Mouse (Mus musculus) gonadal fat pad, adult 2 months (tissue): ENCODE results near the gene Casp9. TPM values are rescaled to one million over a fixed set of nuclear protein-coding genes. Genes with fewer than 3 reads are reported as not detected.

Experiments used
- DNase-seq: peaks from one replicate; pipeline ENCODE4 v3.0.0-alpha.2; 2012; ENCODE audit warnings: low read depth
- polyA plus RNA-seq: library from polyadenylated mRNA; depleted of rRNA; stranded (reverse); fragments of >200 nt; gene quantifications from 2 replicates; pipeline ENCODE4 v1.2.3, GENCODE M21; 2012; rRNA removed

Casp9 gene
- polyA plus RNA-seq, 1 experiment = 29.8 TPM

DNA sequence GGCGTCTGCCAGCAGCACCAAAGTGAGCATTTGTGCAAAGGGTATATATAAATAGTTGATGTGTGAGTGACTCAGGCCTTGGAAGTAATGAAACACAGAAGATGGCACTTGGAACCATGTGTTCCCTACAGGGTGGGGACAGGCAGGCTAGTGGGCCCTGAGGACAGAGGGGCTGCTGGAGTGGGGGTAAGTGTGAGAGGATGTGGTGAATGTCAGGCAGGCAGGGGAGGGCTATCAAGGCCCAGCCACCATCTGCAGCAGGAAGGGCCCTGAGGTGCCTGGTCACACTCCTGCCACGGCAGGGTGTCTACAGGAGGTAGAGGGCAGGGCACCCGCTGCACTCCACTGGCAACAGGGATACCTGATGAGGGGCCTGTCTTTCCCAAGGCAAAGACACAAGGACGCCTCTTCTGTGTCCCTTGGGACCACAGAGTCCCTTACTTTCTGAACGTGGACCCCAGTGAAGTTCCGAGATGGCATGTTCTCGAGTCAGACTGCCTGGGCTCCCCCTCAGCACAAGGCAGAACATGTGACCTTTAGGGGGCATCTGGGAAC lies 70.4 kb downstream of the Casp9 start:
- DNase-seq = no peak

DNA sequence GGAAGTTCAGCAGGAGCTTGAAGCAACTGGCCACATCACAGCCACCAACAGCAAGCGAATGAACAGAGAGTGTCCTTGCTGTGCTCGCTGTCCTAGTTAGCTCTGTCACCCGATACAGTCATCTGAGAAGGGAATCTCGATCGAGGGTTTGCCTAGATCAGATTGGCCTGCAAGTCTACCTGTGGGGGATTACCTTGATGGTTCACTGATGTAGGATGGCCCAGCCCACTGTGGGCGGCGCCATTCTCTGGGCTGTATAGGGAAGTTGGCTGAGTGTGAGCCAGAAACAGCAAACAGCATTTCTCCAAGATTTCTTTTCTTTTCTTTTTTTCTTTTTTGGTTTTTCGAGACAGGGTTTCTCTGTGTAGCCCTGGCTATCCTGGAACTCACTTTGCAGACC lies 71.1 kb downstream of the Casp9 start:
- DNase-seq = no peak

DNA sequence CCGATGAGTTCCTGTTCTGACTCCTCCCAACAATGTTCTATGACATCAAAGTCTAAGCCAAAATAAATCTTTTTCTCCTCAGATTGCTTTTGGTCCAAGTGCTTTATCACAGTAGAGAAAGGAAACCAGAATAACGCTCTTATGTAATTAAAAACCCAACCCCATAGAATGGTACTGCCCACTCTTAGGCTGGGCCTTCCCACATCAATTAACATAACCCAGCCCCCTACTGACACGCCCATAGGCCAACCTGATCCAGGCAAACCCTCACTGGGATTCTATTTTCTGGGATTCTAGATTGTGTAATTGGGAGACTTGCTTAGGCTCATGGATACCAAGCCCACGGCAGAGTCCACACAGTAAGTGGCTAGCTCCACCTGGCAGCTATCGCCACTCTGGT lies 71.6 kb downstream of the Casp9 start:
- no peak for DNase-seq

Other genes starting within 250 kb of the Casp9 start
- 35.0 and 35.2 TPM in 2 replicates for gene Fblim1, start 187.5 kb upstream of the Casp9 start, polyA plus RNA-seq
- 0.46 and 0.92 TPM in 2 replicates for gene Tmem82, start 175.0 kb upstream of the Casp9 start, polyA plus RNA-seq
- gene Slc25a34, start 169.8 kb upstream of the Casp9 start, polyA plus RNA-seq = 1.0 and 1.1 TPM in 2 replicates
- 54.2 and 58.2 TPM in 2 replicates for gene Plekhm2, start 128.7 kb upstream of the Casp9 start, polyA plus RNA-seq
- gene Rsc1a1, start 108.0 kb upstream of the Casp9 start, polyA plus RNA-seq = 9.6 and 12.1 TPM in 2 replicates
- gene Ddi2, start 70.2 kb upstream of the Casp9 start, polyA plus RNA-seq = 12.0 and 16.3 TPM in 2 replicates
- 0.24 and 0.38 TPM in 2 replicates for gene Agmat, start 46.9 kb upstream of the Casp9 start, polyA plus RNA-seq
- 15.4 and 15.8 TPM in 2 replicates for gene Dnajc16, start 2.7 kb upstream of the Casp9 start, polyA plus RNA-seq
- gene Cela2a, start 32.5 kb downstream of the Casp9 start, polyA plus RNA-seq = 2.4 and 16.3 TPM in 2 replicates
- gene Ctrc, start 52.7 kb downstream of the Casp9 start, polyA plus RNA-seq = 0.27 and 1.6 TPM in 2 replicates
- 41.2 and 43.0 TPM in 2 replicates for gene Efhd2, start 81.3 kb downstream of the Casp9 start, polyA plus RNA-seq
- gene Fhad1, start 221.5 kb downstream of the Casp9 start, polyA plus RNA-seq = 1.9 and 2.4 TPM in 2 replicates